Mouse (Mus musculus): Measurements from ENCODE around the gene Mpped2. TPM values are rescaled to one million over a fixed set of nuclear protein-coding genes. Genes with fewer than 3 reads are reported as not detected.

The Mpped2 gene
- total RNA-seq, 2 experiments from 2014 or later: 2.6 to 8.5 TPM

GRCm38 (mm10) chr2:106683185-106683831, 9.8 kb upstream of the Mpped2 start:
- DNase-seq: no peak
- TF ChIP-seq CTCF (IDR thresholded peaks at IDR 0.05): no peak
- intact Hi-C loops (cut with DNase I): no loop called here
- Histone ChIP-seq H3K27ac (no peak overlapping the region), H3K4me3 (peak overlapping the region; percentile 31)

GRCm38 (mm10) chr2:106683832-106684231, 9.2 kb upstream of the Mpped2 start:
- Histone ChIP-seq H3K4me3 (peak overlapping the region; percentile 31; the same call in 1 of the 2 replicates), H3K27ac (no peak overlapping the region)
- intact Hi-C loops (cut with DNase I): no loop called here
- no peak for DNase-seq
- no peak for TF ChIP-seq CTCF (IDR thresholded peaks at IDR 0.05)

GRCm38 (mm10) chr2:106691753-106692363, 1.2 kb upstream of the Mpped2 start:
- no peak overlapping the region for H3K4me3 ChIP-seq
- H3K27ac ChIP-seq: no peak overlapping the region
- intact Hi-C loops (cut with DNase I): loop anchor here (10.0 kb wide), 1 partner anchor 257 kb away; no protein-coding TSS in a partner anchor
- no peak for TF ChIP-seq CTCF (IDR thresholded peaks at IDR 0.05)
- no peak for DNase-seq

- Histone ChIP-seq H3K27ac (no peak overlapping the region), H3K4me3 (peak overlapping the region; percentile 93)
- intact Hi-C loops (cut with DNase I): loop anchor here (10.0 kb wide), 1 partner anchor 258 kb away; no protein-coding TSS in a partner anchor
- DNase-seq: no peak
- no peak for TF ChIP-seq CTCF (IDR thresholded peaks at IDR 0.05)
Observed at GRCm38 (mm10) chr2:106692405-106692782, 675 bp upstream of the Mpped2 start.

- H3K4me3 ChIP-seq: peak overlapping the region; percentile 93
- intact Hi-C loops (cut with DNase I): loop anchor here (10.0 kb wide), 1 partner anchor 259 kb away; no protein-coding TSS in a partner anchor
- peak; percentile 67 for DNase-seq
- TF ChIP-seq CTCF (IDR thresholded peaks at IDR 0.05): no peak
- peak overlapping the region; percentile 84 for H3K27ac ChIP-seq
Observed at GRCm38 (mm10) chr2:106693702-106694566, 865 bp downstream of the Mpped2 start.

GRCm38 (mm10) chr2:106694567-106694885, 1.5 kb downstream of the Mpped2 start:
- intact Hi-C loops (cut with DNase I): loop anchor here (10.0 kb wide), 1 partner anchor 260 kb away; no protein-coding TSS in a partner anchor
- no peak for DNase-seq
- Histone ChIP-seq H3K27ac (peak overlapping the region; percentile 84), H3K4me3 (peak overlapping the region; percentile 93)
- no peak for TF ChIP-seq CTCF (IDR thresholded peaks at IDR 0.05)

- DNase-seq: peak; percentile 28
- peak overlapping the region; percentile 93 for H3K4me3 ChIP-seq
- peak overlapping the region; percentile 56 for H3K27ac ChIP-seq
- intact Hi-C loops (cut with DNase I): loop anchor here (10.0 kb wide), 1 partner anchor 260 kb away; no protein-coding TSS in a partner anchor
- no peak for TF ChIP-seq CTCF (IDR thresholded peaks at IDR 0.05)
Observed at GRCm38 (mm10) chr2:106694886-106695733, 2.0 kb downstream of the Mpped2 start.

- Histone ChIP-seq H3K27ac (no peak overlapping the region), H3K4me3 (peak overlapping the region; percentile 93)
- no peak for TF ChIP-seq CTCF (IDR thresholded peaks at IDR 0.05)
- no peak for DNase-seq
- intact Hi-C loops (cut with DNase I): loop anchor here (10.0 kb wide), 1 partner anchor 261 kb away; no protein-coding TSS in a partner anchor
Observed at GRCm38 (mm10) chr2:106695734-106696022, 2.6 kb downstream of the Mpped2 start.

- Histone ChIP-seq H3K27ac (no peak overlapping the region), H3K4me3 (no peak overlapping the region)
- TF ChIP-seq CTCF (IDR thresholded peaks at IDR 0.05): no peak
- intact Hi-C loops (cut with DNase I): loop anchor here (10.0 kb wide), 1 partner anchor 262 kb away; no protein-coding TSS in a partner anchor
- no peak for DNase-seq
Observed at GRCm38 (mm10) chr2:106696372-106696771, 3.3 kb downstream of the Mpped2 start.

GRCm38 (mm10) chr2:106705664-106706063, 12.6 kb downstream of the Mpped2 start:
- DNase-seq: no peak
- Histone ChIP-seq H3K27ac (no peak overlapping the region), H3K4me3 (no peak overlapping the region)
- TF ChIP-seq CTCF (IDR thresholded peaks at IDR 0.05): no peak
- intact Hi-C loops (cut with DNase I): no loop called here

- no peak overlapping the region for H3K4me3 ChIP-seq
- no peak overlapping the region for H3K27ac ChIP-seq
- intact Hi-C loops (cut with DNase I): no loop called here
- DNase-seq: no peak
- TF ChIP-seq CTCF (IDR thresholded peaks at IDR 0.05): no peak
Observed at GRCm38 (mm10) chr2:106707136-106707535, 14.1 kb downstream of the Mpped2 start.

GRCm38 (mm10) chr2:106710862-106711477, 17.9 kb downstream of the Mpped2 start:
- intact Hi-C loops (cut with DNase I): no loop called here
- Histone ChIP-seq H3K4me3 (no peak overlapping the region), H3K27ac (no peak overlapping the region)
- DNase-seq: no peak
- no peak for TF ChIP-seq CTCF (IDR thresholded peaks at IDR 0.05)
